Mouse (Mus musculus) forebrain, embryonic 10.5 days (tissue): ENCODE results near the gene Psmb8. TPM values are rescaled to one million over a fixed set of nuclear protein-coding genes. Genes with fewer than 3 reads are reported as not detected.

Experiments used
- DNase-seq: peaks from one replicate; pipeline ENCODE4 v3.0.0-alpha.2; 2017; ENCODE audit warnings: low spot score; ENCODE audit errors: extremely low spot score
- H3K27ac ChIP-seq: fragments of 300-500 bp; sonication (generic); 2 replicates; pipeline ENCODE4 v1.5.1; 2016; ENCODE audit warnings: mild to moderate bottlenecking
- H3K27me3 ChIP-seq: fragments of 300-500 bp; sonication (generic); 2 replicates; pipeline ENCODE4 v1.6.1; 2016; ENCODE audit warnings: mild to moderate bottlenecking; ENCODE audit not compliant: poor library complexity, severe bottlenecking
- H3K36me3 ChIP-seq: fragments of 300-500 bp; sonication (generic); replicated peaks from 2 replicates; pipeline ENCODE4 v1.6.1; 2016; ENCODE audit warnings: mild to moderate bottlenecking, moderate library complexity
- H3K4me1 ChIP-seq: fragments of 300-500 bp; sonication (generic); 2 replicates; pipeline ENCODE4 v1.6.1; 2016
- H3K4me3 ChIP-seq: fragments of 300-500 bp; sonication (generic); 2 replicates; pipeline ENCODE4 v1.5.1; 2016; ENCODE audit warnings: mild to moderate bottlenecking, moderate library complexity
- H3K9me3 ChIP-seq: fragments of 300-500 bp; sonication (generic); 2 replicates; pipeline ENCODE4 v1.6.1; 2016; ENCODE audit warnings: mild to moderate bottlenecking, moderate library complexity
- WGBS: fragments of 180-500 bp; shearing (Covaris S2); methylation state at CpG from one replicate; pipeline ENCODE4 v1.1.7; 2016; 5-methylcytosine and 5-hydroxymethylcytosine counted together
- polyA plus RNA-seq: library from polyadenylated mRNA; unstranded; fragments of >200 nt; fragmentation: Nextera tagmentation; extraction: Ambion mirVana; gene quantifications from 2 replicates; pipeline ENCODE4 v1.2.1, GENCODE M21; 2016

Psmb8 gene
- 1.2 and 1.3 TPM in 2 replicates for polyA plus RNA-seq

DNA sequence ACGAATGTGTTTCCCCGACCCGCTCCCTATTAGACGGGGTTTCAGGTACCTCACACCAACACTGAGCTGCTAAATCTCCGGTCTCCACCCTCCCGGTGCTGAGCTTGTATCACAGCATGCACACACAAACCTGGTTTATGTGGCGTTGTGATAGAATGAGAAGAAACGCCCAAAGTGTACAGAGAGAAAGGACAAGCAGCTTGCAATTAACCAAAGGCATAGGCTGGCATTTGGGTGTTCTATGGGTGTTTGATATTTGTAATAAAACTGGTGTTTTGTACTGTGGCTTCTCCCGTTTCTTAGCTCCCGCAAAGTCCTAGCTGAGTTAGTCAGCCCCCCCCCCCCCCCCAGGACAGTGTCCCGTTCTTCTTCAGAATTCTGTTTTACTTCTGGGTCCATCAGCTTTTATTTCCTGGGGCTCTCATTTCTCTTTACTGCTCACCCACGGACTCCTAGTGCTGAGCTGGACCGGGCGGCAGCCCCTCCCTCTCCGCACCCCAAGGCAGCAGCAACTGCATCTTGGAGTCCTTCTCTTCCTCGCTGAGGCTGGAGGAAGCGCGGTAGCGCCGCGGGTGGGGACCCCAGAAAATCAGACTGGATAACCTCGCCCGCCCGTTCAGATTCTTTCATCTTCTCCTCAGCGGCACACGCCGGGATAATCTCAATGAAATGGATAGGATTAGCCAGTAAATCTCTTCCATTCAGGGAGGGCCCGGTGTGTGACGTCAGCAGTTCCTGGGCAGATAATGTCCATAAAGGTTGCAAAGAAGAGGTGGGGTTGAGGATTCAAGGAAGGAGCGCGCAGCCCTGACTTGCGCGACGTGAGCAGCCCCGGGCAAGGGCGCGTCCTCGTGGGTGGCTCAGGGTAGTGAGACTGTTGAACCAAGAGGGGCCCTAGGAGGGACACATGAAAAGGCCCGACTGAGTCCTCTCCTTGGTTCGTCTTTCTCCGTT is at the start of gene Psmb8:
Psmb8 (plus strand) TSS at position 781 of the 954 bp plus-strand sequence.
- no peak within 1 kb of the TSS for H3K27ac ChIP-seq
- H3K4me3 ChIP-seq = peak within 1 kb of the TSS; percentile 44
- peak; percentile 83 for DNase-seq
- H3K36me3 ChIP-seq = no peaks in the 10 kb centered on the region
- H3K27me3 ChIP-seq = peaks cover 96% of the 10 kb centered on the region
- H3K4me1 ChIP-seq = peaks cover 22% of the 10 kb centered on the region
- WGBS = 4% methylated on average over 41 of the region's 41 CpGs
- no peaks in the 10 kb centered on the region for H3K9me3 ChIP-seq

DNA sequence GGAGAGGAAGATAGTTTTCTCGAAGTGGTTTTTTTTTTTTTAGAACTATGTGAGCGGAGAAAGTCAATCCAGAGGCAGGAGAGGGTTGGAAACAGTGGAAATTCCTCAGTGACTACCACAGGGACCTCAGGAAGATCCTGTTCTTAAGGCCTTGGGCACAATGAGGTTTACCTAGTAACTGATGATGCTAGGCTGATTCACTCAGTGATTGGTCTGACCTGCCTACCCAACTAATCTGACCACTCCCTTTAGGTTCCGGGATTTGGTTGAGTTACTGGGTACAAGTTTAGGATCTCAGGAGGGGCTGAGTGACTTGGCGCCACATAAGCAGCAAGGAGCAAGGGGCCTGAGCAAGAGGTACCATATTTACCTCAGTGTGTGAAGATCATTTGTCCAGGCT is 44.6 kb upstream of the Psmb8 start, which contains the start of gene H2-DMb1:
H2-DMb1 (plus strand) TSS at position 150 of the 400 bp plus-strand sequence.
- Histone ChIP-seq H3K27ac (no peak within 1 kb of the TSS), H3K27me3 (0 out of 2 replicates have a peak, but pooled peaks cover under 1% of the 10 kb centered on the region), H3K4me1 (no peaks in the 10 kb centered on the region), H3K36me3 (no peaks in the 10 kb centered on the region), H3K9me3 (no peaks in the 10 kb centered on the region), H3K4me3 (no peak within 1 kb of the TSS)
- no peak for DNase-seq
- WGBS = 63% methylated on average over 4 of the region's 4 CpGs

DNA sequence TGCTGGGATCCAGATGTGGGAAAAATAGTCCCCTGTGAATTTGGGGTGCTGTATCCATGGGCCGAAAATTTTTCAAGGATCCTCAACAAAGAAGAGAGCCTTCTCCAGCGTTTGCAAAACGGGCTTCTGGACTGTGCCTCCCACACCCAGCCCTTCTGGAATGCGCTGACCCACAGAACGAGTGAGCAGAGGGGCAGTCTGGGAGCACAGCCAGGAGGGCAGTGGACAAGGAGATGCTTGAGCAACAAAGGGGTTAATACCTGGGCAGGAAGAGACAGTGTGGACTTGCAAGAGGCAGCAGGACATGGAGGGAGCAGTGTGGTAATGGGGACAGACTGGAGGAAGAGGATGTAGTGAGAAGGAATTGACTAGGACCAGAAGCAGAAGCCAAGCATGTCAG is 42.0 kb upstream of the Psmb8 start:
- Histone ChIP-seq H3K27ac (no peak overlapping the region), H3K36me3 (no peaks in the 10 kb centered on the region), H3K27me3 (no peaks in the 10 kb centered on the region), H3K9me3 (no peaks in the 10 kb centered on the region), H3K4me3 (no peak overlapping the region), H3K4me1 (no peaks in the 10 kb centered on the region)
- WGBS = 66% methylated on average over 5 of the region's 5 CpGs
- DNase-seq = no peak

DNA sequence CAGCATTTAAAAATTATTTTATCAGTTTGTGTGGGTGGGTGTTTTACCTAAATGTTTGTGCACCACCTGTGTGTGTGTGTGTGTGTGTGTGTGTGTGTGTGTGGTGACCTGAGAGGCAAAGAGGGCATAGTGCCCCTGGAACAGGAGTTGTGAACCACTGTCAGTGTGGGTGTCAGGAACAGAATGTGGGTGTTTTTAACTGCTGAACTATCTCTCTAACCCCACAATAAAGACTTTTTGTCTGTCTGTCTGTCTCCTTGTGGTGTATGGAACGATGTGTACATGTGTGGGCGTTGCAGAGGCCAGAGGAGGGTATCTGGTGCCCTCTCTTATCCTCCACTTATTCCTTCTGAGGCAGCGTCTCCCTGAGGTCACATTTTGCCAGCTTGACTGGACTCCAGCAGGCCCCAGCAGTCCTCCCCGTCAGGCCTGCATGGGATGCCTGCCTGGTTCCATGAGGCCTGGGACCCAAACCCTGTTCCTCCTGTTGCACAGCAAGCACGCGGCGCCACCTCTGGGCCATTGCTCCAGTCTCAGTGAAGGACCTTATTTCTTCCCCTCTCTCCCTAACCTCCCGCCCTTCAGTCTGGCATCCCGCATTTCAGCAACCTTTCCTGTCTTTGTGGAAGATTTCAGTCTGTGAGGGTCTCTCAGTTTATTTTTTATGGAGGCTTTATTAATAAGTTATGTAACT is 33.2 kb upstream of the Psmb8 start:
- no peaks in the 10 kb centered on the region for H3K27me3 ChIP-seq
- DNase-seq = no peak
- H3K9me3 ChIP-seq = peaks cover 9% of the 10 kb centered on the region; the same call in 1 of the 2 replicates
- H3K4me3 ChIP-seq = no peak overlapping the region
- WGBS = 42% methylated on average over 9 of the region's 9 CpGs
- no peak overlapping the region for H3K27ac ChIP-seq
- H3K36me3 ChIP-seq = no peaks in the 10 kb centered on the region
- H3K4me1 ChIP-seq = no peaks in the 10 kb centered on the region

DNA sequence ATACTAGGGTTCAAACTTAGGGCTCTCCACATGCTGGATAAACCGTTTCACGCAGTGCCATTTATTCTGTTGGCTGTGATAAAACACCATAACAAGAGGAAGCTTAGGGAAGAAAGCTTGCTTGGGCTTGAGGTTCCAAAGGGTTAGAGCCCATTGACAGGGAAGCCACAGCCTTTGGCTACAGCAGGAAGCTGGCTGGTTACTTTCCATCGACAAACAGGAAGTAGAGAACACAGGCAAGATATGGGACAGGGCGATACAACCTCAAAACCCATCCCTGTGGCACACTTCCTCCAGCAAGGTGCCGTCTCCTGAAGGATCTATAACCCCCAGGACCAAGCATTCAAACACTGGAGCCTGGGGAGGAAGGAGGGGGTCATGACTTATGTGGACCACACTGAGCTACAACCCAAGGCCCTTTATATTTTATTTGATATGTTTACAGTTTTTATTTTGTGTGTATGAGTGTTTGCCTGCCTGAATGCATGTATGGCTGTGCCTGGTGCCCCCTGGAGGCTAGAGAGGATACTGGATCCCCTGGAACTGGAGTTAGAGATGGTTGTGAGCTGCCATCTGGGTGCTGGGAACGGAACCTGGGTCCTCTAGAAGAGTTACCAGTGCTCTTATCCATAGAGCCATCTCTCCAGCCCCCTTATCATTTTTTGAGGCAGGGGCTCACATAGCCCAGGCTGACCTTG is 32.3 kb upstream of the Psmb8 start:
- Histone ChIP-seq H3K4me3 (no peak overlapping the region), H3K27me3 (no peaks in the 10 kb centered on the region), H3K9me3 (peaks cover 9% of the 10 kb centered on the region; the same call in 1 of the 2 replicates), H3K27ac (no peak overlapping the region), H3K4me1 (no peaks in the 10 kb centered on the region), H3K36me3 (no peaks in the 10 kb centered on the region)
- DNase-seq = no peak
- 87% methylated on average over 6 of the region's 6 CpGs for WGBS

DNA sequence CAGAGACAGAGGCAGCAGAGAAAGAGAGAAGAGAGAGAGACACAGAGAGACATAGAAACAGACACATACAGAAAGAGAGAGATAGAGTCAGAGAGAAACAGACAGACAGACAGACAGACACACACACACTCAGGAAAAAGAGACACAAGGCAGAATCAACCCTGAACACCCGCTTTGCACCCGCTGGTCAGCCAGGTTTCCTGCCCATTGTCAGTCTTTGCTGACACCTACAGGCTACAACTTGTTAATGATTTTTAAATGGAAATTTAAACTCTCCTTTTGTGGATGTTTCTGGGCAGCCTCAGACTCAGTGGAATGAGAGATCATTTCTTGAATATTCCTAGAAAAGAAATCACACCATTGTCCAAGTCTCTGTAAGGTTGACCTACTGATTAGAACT is 28.2 kb upstream of the Psmb8 start:
- no peaks in the 10 kb centered on the region for H3K27me3 ChIP-seq
- H3K27ac ChIP-seq = no peak overlapping the region
- H3K36me3 ChIP-seq = no peaks in the 10 kb centered on the region
- no peak overlapping the region for H3K4me3 ChIP-seq
- H3K9me3 ChIP-seq = peaks cover 4% of the 10 kb centered on the region; the same call in 1 of the 2 replicates
- 2% methylated on average over 2 of the region's 2 CpGs for WGBS
- peak; percentile 31 for DNase-seq
- no peaks in the 10 kb centered on the region for H3K4me1 ChIP-seq

DNA sequence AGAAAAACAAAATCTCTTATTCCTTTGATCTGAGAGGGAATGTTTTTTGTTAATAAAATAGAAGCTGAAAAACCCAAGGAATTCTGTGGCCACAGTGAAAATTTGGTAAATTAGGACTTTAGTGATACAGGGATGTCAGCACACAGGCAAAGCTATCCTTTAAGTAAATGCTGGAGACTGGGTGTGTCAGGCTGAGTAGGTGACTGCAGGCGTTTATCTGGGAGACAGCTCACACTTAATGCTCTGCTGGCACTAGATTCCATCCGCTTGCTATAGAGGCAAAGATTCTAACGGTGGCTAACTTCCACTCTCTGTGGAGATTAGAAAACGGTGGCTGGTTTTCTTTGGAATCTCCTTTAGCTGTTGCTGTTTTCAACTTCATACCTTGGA is 27.0 kb upstream of the Psmb8 start:
- DNase-seq = no peak
- no peaks in the 10 kb centered on the region for H3K4me1 ChIP-seq
- 35% methylated on average over 4 of the region's 4 CpGs for WGBS
- H3K36me3 ChIP-seq = no peaks in the 10 kb centered on the region
- no peak overlapping the region for H3K4me3 ChIP-seq
- H3K27ac ChIP-seq = no peak overlapping the region
- peaks cover under 1% of the 10 kb centered on the region; the same call in 1 of the 2 replicates for H3K9me3 ChIP-seq
- no peaks in the 10 kb centered on the region for H3K27me3 ChIP-seq

DNA sequence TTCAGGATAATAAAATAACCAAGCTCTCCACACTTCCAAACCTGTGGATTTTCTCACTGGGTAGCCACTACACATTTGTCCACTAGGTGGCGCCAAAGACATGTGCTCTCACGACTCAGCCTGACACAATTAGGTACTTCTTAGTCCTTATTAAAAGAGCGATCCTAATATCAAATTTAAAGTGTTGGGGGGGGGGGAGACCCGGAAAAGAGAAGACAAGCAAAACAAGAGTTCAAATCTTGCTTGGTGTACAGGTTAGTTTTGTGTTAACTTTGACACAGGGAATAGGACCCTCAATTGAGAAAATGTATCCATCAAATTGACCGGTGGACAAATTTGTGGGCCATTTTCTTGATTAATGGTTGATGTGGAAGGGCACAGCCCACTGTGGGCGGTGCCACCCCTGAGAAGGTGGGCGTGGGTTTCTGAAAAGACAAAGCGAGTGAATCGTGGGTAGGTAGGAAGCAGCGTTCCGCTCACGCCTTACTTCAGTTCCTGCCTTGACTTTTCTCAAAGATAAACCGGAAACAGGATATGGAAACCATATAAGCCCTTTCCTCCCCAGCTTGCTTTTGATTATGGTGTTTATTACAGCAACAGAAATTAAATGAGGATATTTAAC is 26.5 kb upstream of the Psmb8 start:
- H3K9me3 ChIP-seq = no peaks in the 10 kb centered on the region; the same call in 1 of the 2 replicates
- H3K27ac ChIP-seq = no peak overlapping the region
- H3K27me3 ChIP-seq = no peaks in the 10 kb centered on the region
- no peaks in the 10 kb centered on the region for H3K36me3 ChIP-seq
- peak; percentile 71 for DNase-seq
- no peaks in the 10 kb centered on the region for H3K4me1 ChIP-seq
- H3K4me3 ChIP-seq = no peak overlapping the region
- 46% methylated on average over 13 of the region's 13 CpGs for whole genome bisulfite sequencing

DNA sequence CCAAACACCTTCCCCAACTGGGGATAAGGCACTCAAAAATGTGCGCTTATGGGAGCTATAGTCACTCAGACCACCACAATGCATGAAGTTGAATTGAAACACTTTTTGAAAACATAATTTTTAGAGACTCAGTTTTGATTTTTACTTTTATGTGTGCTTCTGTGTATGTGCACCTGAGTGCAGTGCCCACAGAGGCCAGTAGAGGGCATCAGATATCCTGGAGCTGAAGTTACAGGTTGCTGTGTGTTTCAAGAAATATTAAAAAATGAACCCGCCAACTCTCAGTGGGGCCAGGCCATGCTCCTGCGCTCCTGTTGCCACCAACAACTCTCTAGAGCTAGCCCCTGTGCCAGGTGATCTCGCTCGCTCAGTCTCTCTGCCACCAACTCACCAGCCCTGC is 25.0 kb upstream of the Psmb8 start:
- DNase-seq = no peak
- no peaks in the 10 kb centered on the region for H3K36me3 ChIP-seq
- no peaks in the 10 kb centered on the region for H3K4me1 ChIP-seq
- 94% methylated on average over 5 of the region's 5 CpGs for WGBS
- H3K27me3 ChIP-seq = no peaks in the 10 kb centered on the region
- no peak overlapping the region for H3K27ac ChIP-seq
- no peak overlapping the region for H3K4me3 ChIP-seq
- H3K9me3 ChIP-seq = peaks cover 6% of the 10 kb centered on the region; the same call in 1 of the 2 replicates

DNA sequence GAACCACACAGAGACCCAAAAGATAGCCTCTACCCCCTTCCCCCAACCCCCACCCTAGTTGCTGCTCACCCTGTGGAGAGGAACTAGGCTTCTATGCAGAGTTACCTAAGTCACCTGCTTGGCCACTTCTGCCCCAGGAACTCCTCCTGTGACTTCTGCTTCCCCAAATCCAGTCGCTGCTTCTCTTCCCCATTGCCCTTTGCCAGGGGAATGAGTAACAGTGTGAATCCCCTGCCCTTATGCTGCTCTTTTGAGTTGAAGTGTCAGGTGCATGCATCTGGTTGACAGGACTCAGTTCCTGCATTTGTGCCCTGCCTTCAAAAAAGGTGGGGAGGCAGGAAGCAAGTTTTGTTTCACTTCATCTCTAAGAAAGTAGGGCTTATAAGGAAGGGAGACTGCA is 23.4 kb upstream of the Psmb8 start:
- Histone ChIP-seq H3K4me3 (no peak overlapping the region), H3K9me3 (peaks cover 7% of the 10 kb centered on the region; the same call in 1 of the 2 replicates), H3K27me3 (no peaks in the 10 kb centered on the region), H3K4me1 (no peaks in the 10 kb centered on the region), H3K36me3 (no peaks in the 10 kb centered on the region), H3K27ac (no peak overlapping the region)
- DNase-seq = no peak
- 59% methylated on average over 1 of the region's 1 CpGs for WGBS

DNA sequence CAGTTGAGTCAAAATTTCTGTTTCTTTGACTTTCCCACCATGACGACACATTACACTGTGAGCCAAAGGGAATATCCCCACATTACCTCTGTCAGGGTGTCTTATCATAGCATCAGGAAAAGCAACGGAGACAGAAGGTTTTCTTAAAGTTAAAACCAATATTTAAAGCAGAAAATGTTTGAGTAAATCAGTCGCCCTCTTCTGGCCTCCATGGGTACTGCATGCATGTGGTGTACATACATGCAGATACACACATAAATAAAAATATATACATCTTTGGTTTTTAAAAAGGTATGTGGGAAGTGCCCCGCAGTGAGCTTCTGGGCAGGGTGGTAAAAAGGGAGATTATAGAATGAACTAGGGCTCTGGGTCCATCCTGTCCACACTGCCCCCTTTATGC is 20.3 kb upstream of the Psmb8 start:
- peaks cover 7% of the 10 kb centered on the region; the same call in 1 of the 2 replicates for H3K9me3 ChIP-seq
- DNase-seq = no peak
- H3K4me1 ChIP-seq = no peaks in the 10 kb centered on the region
- H3K27ac ChIP-seq = no peak overlapping the region
- H3K27me3 ChIP-seq = no peaks in the 10 kb centered on the region
- 66% methylated on average over 4 of the region's 4 CpGs for WGBS
- no peak overlapping the region for H3K4me3 ChIP-seq
- no peaks in the 10 kb centered on the region for H3K36me3 ChIP-seq

DNA sequence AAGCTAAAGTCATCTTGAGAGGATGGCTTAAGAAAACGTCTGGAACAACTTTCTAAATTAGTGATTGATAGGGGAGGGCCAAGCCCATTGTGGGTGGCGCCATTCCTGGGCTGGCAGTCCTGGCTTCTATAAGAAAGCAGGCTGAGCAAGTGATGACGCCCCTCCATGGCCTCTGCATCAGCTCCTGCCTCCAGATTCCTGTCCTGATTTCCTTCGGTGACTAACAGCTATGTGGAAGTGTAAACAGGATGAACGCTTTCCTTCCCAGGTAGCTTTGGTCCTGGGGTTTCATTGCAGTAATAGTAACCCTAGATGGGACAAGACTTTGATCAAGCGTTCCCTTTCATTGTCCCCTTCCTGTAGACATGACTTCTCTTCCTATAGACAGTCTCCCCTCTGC is 18.5 kb upstream of the Psmb8 start:
- WGBS = 73% methylated on average over 6 of the region's 6 CpGs

More for the DNA sequence above, 18.5 kb upstream of the Psmb8 start:
- H3K4me1 ChIP-seq = no peaks in the 10 kb centered on the region
- no peaks in the 10 kb centered on the region for H3K36me3 ChIP-seq
- peaks cover 12% of the 10 kb centered on the region for H3K27me3 ChIP-seq
- no peak overlapping the region for H3K27ac ChIP-seq
- H3K9me3 ChIP-seq = peaks cover 7% of the 10 kb centered on the region; the same call in 1 of the 2 replicates
- DNase-seq = no peak
- no peak overlapping the region for H3K4me3 ChIP-seq
